Mouse (Mus musculus): ENCODE data around the gene Ptpn11. TPM values are rescaled to one million over a fixed set of nuclear protein-coding genes. Genes with fewer than 3 reads are reported as not detected.

The Ptpn11 gene
- polyA plus RNA-seq, 1 experiment from 2014 or later: 26.3 TPM

DNA sequence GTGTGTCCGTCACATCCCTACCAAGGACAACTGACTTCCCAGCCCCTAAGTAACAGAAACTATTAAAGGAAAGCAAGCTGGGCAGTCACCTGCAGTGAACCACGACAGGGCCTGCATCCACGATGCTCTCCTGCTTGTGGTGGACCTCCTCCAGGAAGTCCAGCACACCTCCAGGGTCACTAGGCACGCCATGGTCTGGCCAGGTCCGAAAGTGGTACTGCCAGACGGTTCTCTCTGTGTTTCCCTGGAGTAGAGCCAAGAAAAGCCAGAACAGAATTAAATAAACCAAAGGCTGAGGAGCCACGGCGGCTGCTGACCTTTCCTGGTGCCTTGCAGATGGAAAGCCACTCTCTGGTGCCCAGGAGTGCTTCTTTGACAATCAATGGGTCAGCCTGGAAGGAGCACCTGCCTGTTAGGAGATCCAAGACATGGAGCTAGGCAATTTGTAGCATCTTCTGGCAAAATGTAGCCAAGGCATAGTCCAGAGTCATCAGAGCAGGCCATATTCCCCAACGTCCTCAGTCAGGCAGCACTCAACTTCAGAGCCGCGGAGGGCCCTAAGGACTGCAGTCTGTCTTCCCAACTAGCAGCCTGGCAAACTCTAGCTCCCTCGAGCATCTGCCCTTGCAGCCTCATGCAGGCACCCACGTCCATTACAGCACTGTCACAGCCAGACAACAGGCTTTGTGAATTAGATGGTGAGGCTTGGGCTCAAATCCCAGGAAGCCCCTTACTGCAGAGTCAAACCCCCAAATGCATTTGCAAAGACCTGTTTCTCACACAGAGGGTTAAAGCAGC lies 46.6 kb downstream of the Ptpn11 start:
- H3K4me2 ChIP-seq: no peak overlapping the region
- WGBS: 88% methylated on average over 13 of the region's 13 CpGs
- peaks cover 76% of the 10 kb centered on the region for H3K36me3 ChIP-seq
- no peaks in the 10 kb centered on the region for H3K9me3 ChIP-seq
- no peak for ATAC-seq (ENCODE audit: insufficient number of reproducible peaks, insufficient read depth, low FRiP score, low TSS enrichment, low read depth)
- no peak overlapping the region for H3K4me3 ChIP-seq
- H3K4me1 ChIP-seq: no peaks in the 10 kb centered on the region
- no peak overlapping the region for H3K9ac ChIP-seq
- H3K27ac ChIP-seq: no peak overlapping the region
- H3K27me3 ChIP-seq: no peaks in the 10 kb centered on the region

DNA sequence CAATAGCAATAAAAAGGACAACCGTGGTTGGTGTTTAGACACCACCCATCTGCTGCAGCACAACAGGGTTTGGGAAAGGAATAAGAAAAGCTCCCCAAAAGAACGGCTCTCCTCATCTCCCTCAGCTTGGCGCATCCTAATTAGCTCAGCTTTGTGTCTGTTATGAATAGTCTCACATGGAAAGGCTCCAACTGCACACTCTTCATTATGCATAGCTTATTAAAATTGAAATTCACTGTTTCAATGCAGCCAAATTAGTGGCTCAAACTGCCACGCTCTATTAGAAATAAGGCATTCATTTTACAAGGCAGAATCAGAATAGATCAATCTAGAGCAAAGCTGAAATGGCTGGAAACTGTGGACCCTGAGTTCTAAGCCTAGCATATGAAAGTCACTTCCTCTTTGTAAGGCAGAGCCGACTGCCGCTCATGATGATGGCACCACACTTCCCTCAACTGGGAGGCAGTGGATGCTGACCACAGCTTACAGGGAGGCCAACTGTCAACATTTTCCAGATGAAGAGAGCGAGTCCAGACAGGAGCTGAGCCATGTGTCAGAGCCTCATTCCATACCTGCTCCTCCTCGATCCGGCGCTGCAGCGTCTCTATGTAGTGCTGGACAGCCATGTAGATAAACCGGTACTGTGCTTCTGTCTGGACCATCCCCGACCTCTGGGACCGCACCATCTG lies 48.6 kb downstream of the Ptpn11 start:
- Histone ChIP-seq H3K4me2 (no peak overlapping the region), H3K4me1 (no peaks in the 10 kb centered on the region), H3K9ac (no peak overlapping the region), H3K4me3 (no peak overlapping the region), H3K27me3 (no peaks in the 10 kb centered on the region), H3K9me3 (no peaks in the 10 kb centered on the region), H3K36me3 (peaks cover 80% of the 10 kb centered on the region), H3K27ac (no peak overlapping the region)
- 89% methylated on average over 14 of the region's 14 CpGs for WGBS
- ATAC-seq (ENCODE audit: insufficient number of reproducible peaks, insufficient read depth, low FRiP score, low TSS enrichment, low read depth): no peak

DNA sequence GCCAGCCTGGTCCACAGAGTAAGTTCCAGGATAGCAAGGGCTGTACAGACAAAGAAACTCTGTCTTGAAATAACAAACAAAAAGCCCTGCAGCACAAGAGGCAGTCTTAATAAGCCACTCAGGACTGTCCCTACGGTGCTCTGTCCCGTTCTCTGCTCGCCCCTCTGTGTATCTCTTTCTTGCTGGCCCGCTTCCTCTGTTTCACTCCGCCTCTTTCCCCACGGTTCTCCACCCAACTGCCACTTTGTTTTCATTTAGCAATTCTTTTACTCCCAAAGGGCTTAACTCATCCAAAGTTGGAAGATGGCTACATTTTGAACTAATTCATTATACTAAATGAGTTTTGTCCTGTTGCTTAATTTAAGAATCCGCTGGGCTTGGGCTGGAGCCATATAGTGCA lies 50.9 kb downstream of the Ptpn11 start:
- Histone ChIP-seq H3K9ac (no peak overlapping the region), H3K36me3 (peaks cover 81% of the 10 kb centered on the region), H3K9me3 (no peaks in the 10 kb centered on the region), H3K4me3 (no peak overlapping the region), H3K4me2 (no peak overlapping the region), H3K4me1 (no peaks in the 10 kb centered on the region), H3K27me3 (no peaks in the 10 kb centered on the region), H3K27ac (no peak overlapping the region)
- no peak for ATAC-seq (ENCODE audit: insufficient number of reproducible peaks, insufficient read depth, low FRiP score, low TSS enrichment, low read depth)
- 59% methylated on average over 7 of the region's 7 CpGs for WGBS

GRCm38 (mm10) chr5:121137125-121137524 lies 54.1 kb downstream of the Ptpn11 start:
- Histone ChIP-seq H3K9ac (no peak overlapping the region), H3K4me3 (no peak overlapping the region), H3K4me1 (no peaks in the 10 kb centered on the region), H3K9me3 (no peaks in the 10 kb centered on the region), H3K27ac (no peak overlapping the region), H3K4me2 (no peak overlapping the region), H3K27me3 (no peaks in the 10 kb centered on the region), H3K36me3 (peaks cover 81% of the 10 kb centered on the region)
- no peak for ATAC-seq (ENCODE audit: insufficient number of reproducible peaks, insufficient read depth, low FRiP score, low TSS enrichment, low read depth)
- WGBS: 96% methylated on average over 8 of the region's 8 CpGs

DNA sequence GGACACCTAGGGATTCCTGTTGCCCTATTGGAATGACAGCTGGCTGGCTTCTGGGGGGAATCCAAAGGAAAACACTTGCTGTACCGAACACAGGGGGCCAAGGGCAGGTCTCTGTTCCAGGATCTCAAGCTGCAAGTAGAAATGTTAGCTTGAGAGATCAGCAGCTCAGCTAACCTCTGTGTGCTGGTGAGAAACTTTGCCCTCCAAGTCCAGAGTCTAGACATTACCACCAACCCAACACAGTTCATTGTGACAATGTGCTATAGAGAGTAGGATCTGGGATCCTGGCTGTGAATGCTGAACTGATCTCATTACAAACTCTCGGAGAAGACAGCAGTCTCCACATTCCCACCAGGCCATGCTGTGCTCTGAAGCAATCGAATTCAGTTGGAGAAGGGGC lies 59.4 kb downstream of the Ptpn11 start:
- no peaks in the 10 kb centered on the region for H3K9me3 ChIP-seq
- no peaks in the 10 kb centered on the region for H3K4me1 ChIP-seq
- 79% methylated on average over 3 of the region's 3 CpGs for WGBS
- no peak overlapping the region for H3K4me2 ChIP-seq
- no peak overlapping the region for H3K27ac ChIP-seq
- no peak overlapping the region for H3K4me3 ChIP-seq
- ATAC-seq (ENCODE audit: insufficient number of reproducible peaks, insufficient read depth, low FRiP score, low TSS enrichment, low read depth): no peak
- no peak overlapping the region for H3K9ac ChIP-seq
- peaks cover 74% of the 10 kb centered on the region for H3K36me3 ChIP-seq
- no peaks in the 10 kb centered on the region for H3K27me3 ChIP-seq

- Histone ChIP-seq H3K4me2 (no peak overlapping the region), H3K4me1 (no peaks in the 10 kb centered on the region), H3K36me3 (peaks cover 49% of the 10 kb centered on the region), H3K27ac (no peak overlapping the region), H3K9ac (no peak overlapping the region), H3K4me3 (no peak overlapping the region), H3K27me3 (no peaks in the 10 kb centered on the region), H3K9me3 (no peaks in the 10 kb centered on the region)
- no peak for ATAC-seq (ENCODE audit: insufficient number of reproducible peaks, insufficient read depth, low FRiP score, low TSS enrichment, low read depth)
- 93% methylated on average over 5 of the region's 5 CpGs for WGBS
Measured at GRCm38 (mm10) chr5:121129254-121129653, 61.9 kb downstream of the Ptpn11 start.

- H3K4me2 ChIP-seq: no peak overlapping the region
- H3K9me3 ChIP-seq: no peaks in the 10 kb centered on the region
- no peaks in the 10 kb centered on the region for H3K27me3 ChIP-seq
- H3K27ac ChIP-seq: no peak overlapping the region
- H3K4me3 ChIP-seq: no peak overlapping the region
- H3K9ac ChIP-seq: no peak overlapping the region
- ATAC-seq (ENCODE audit: insufficient number of reproducible peaks, insufficient read depth, low FRiP score, low TSS enrichment, low read depth): no peak
- H3K4me1 ChIP-seq: no peaks in the 10 kb centered on the region
- H3K36me3 ChIP-seq: peaks cover 17% of the 10 kb centered on the region
- 70% methylated on average over 2 of the region's 2 CpGs for WGBS
Measured at GRCm38 (mm10) chr5:121126051-121126450, 65.1 kb downstream of the Ptpn11 start.

DNA sequence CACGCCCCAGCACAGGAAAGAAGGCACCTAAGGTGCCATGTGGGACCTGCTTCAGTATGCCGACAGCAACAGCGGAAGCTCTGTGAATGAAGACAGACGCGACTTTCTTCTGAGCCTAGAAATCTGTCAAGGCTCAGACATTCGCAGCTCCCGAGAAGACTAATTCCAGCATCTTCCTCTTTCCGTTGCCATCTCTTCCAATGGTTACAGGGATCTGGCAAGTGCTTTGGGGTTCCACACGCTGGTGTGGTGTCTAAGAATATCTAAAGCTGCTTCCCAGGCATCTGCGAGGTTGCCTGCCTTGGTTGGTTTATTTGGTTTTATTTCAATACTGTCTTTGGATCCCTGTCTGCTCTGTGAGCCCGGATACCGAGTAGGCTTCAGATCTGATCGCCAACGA lies 65.6 kb downstream of the Ptpn11 start:
- Histone ChIP-seq H3K36me3 (peaks cover 15% of the 10 kb centered on the region), H3K4me2 (no peak overlapping the region), H3K4me3 (no peak overlapping the region), H3K27ac (no peak overlapping the region), H3K9ac (no peak overlapping the region), H3K27me3 (no peaks in the 10 kb centered on the region), H3K4me1 (no peaks in the 10 kb centered on the region), H3K9me3 (no peaks in the 10 kb centered on the region)
- ATAC-seq (ENCODE audit: insufficient number of reproducible peaks, insufficient read depth, low FRiP score, low TSS enrichment, low read depth): no peak
- 92% methylated on average over 14 of the region's 14 CpGs for WGBS

- no peak for ATAC-seq (ENCODE audit: insufficient number of reproducible peaks, insufficient read depth, low FRiP score, low TSS enrichment, low read depth)
- no peak overlapping the region for H3K9ac ChIP-seq
- H3K4me2 ChIP-seq: no peak overlapping the region
- H3K27me3 ChIP-seq: no peaks in the 10 kb centered on the region
- 68% methylated on average over 5 of the region's 5 CpGs for WGBS
- H3K9me3 ChIP-seq: no peaks in the 10 kb centered on the region
- H3K27ac ChIP-seq: no peak overlapping the region
- H3K36me3 ChIP-seq: peaks cover 7% of the 10 kb centered on the region
- no peak overlapping the region for H3K4me3 ChIP-seq
- no peaks in the 10 kb centered on the region for H3K4me1 ChIP-seq
Measured at GRCm38 (mm10) chr5:121124208-121125185, 66.7 kb downstream of the Ptpn11 start.

GRCm38 (mm10) chr5:121123399-121123798 lies 67.8 kb downstream of the Ptpn11 start:
- Histone ChIP-seq H3K4me2 (no peak overlapping the region), H3K4me1 (no peaks in the 10 kb centered on the region), H3K36me3 (no peaks in the 10 kb centered on the region), H3K27me3 (no peaks in the 10 kb centered on the region), H3K4me3 (no peak overlapping the region), H3K9ac (no peak overlapping the region), H3K9me3 (no peaks in the 10 kb centered on the region), H3K27ac (no peak overlapping the region)
- ATAC-seq (ENCODE audit: insufficient number of reproducible peaks, insufficient read depth, low FRiP score, low TSS enrichment, low read depth): no peak
- 91% methylated on average over 5 of the region's 5 CpGs for WGBS

- no peaks in the 10 kb centered on the region for H3K27me3 ChIP-seq
- no peak for ATAC-seq (ENCODE audit: insufficient number of reproducible peaks, insufficient read depth, low FRiP score, low TSS enrichment, low read depth)
- no peak overlapping the region for H3K4me3 ChIP-seq
- 85% methylated on average over 3 of the region's 3 CpGs for WGBS
- H3K9ac ChIP-seq: no peak overlapping the region
- H3K9me3 ChIP-seq: no peaks in the 10 kb centered on the region
- H3K4me1 ChIP-seq: no peaks in the 10 kb centered on the region
- no peak overlapping the region for H3K27ac ChIP-seq
- H3K36me3 ChIP-seq: no peaks in the 10 kb centered on the region
- no peak overlapping the region for H3K4me2 ChIP-seq
Measured at GRCm38 (mm10) chr5:121122577-121122976, 68.6 kb downstream of the Ptpn11 start.

Measured in embryonic facial prominence, embryonic 13.5 days (tissue).